Mouse (Mus musculus) testis, adult 2 months (tissue): ENCODE measurements around the gene Itga10.

Experiments
- CTCF ChIP-seq: fragments of 200-500 bp; IDR thresholded peaks from 2 replicates; pipeline ENCODE4 v1.5.1; 2012; ENCODE audit warnings: low read depth, mild to moderate bottlenecking, inconsistent platforms, low read length, moderate library complexity; ENCODE audit not compliant: control insufficient read depth, insufficient read depth, insufficient replicate concordance
- POLR2A ChIP-seq: fragments of 200-500 bp; IDR thresholded peaks from 2 replicates; pipeline ENCODE4 v1.6.1; 2012; ENCODE audit warnings: low read depth, mild to moderate bottlenecking, inconsistent platforms, low read length, moderate library complexity; ENCODE audit not compliant: control insufficient read depth

DNA sequence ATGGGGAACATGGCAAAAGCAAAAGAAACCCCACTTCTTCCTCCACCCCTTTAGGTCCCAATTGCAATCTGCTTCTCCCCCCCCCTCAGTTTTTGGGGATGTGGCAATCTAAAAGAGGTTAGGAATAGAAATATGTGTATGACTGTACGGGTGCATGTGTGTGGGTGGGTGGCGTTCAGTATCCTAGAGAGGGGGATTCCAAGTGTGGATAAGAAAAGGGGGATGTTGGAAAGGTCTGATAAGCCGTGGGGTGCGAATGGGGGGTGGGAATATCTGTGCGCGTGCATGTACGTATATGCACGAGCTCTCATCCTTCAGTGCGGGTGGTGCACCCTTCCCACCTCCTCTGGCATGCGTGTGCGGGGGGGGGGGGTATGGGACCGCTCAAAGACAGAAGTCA, 48.5 kb upstream of the Itga10 start:
- TF ChIP-seq CTCF (no peak), POLR2A (no peak)
